Mouse (Mus musculus) forebrain, embryonic 10.5 days (tissue): ENCODE data around the gene Cacna1d. TPM values are rescaled to one million over a fixed set of nuclear protein-coding genes. Genes with fewer than 3 reads are reported as not detected.

ENCODE experiments used
- DNase-seq: peaks from one replicate; pipeline ENCODE4 v3.0.0-alpha.2; 2017; ENCODE audit warnings: low spot score; ENCODE audit errors: extremely low spot score
- H3K27ac ChIP-seq: fragments of 300-500 bp; sonication (generic); 2 replicates; pipeline ENCODE4 v1.5.1; 2016; ENCODE audit warnings: mild to moderate bottlenecking
- H3K27me3 ChIP-seq: fragments of 300-500 bp; sonication (generic); 2 replicates; pipeline ENCODE4 v1.6.1; 2016; ENCODE audit warnings: mild to moderate bottlenecking; ENCODE audit not compliant: poor library complexity, severe bottlenecking
- H3K36me3 ChIP-seq: fragments of 300-500 bp; sonication (generic); replicated peaks from 2 replicates; pipeline ENCODE4 v1.6.1; 2016; ENCODE audit warnings: mild to moderate bottlenecking, moderate library complexity
- H3K4me1 ChIP-seq: fragments of 300-500 bp; sonication (generic); 2 replicates; pipeline ENCODE4 v1.6.1; 2016
- H3K4me3 ChIP-seq: fragments of 300-500 bp; sonication (generic); 2 replicates; pipeline ENCODE4 v1.5.1; 2016; ENCODE audit warnings: mild to moderate bottlenecking, moderate library complexity
- H3K9me3 ChIP-seq: fragments of 300-500 bp; sonication (generic); 2 replicates; pipeline ENCODE4 v1.6.1; 2016; ENCODE audit warnings: mild to moderate bottlenecking, moderate library complexity
- WGBS: fragments of 180-500 bp; shearing (Covaris S2); methylation state at CpG from one replicate; pipeline ENCODE4 v1.1.7; 2016; 5-methylcytosine and 5-hydroxymethylcytosine counted together
- polyA plus RNA-seq: library from polyadenylated mRNA; unstranded; fragments of >200 nt; fragmentation: Nextera tagmentation; extraction: Ambion mirVana; gene quantifications from 2 replicates; pipeline ENCODE4 v1.2.1, GENCODE M21; 2016

Cacna1d gene
- polyA plus RNA-seq, 1 experiment from 2014 or later, result 1.3 TPM

GRCm38 (mm10) chr14:30358028-30358427 lies 133.2 kb downstream of the Cacna1d start:
- WGBS, result 70% methylated on average over 1 of the region's 1 CpGs
- no peak for DNase-seq
- no peak overlapping the region for H3K27ac ChIP-seq

GRCm38 (mm10) chr14:30356456-30356855 lies 134.8 kb downstream of the Cacna1d start:
- Histone ChIP-seq H3K27ac (no peak overlapping the region), H3K4me3 (no peak overlapping the region), H3K9me3 (no peaks in the 10 kb centered on the region), H3K36me3 (no peaks in the 10 kb centered on the region), H3K4me1 (peaks cover 34% of the 10 kb centered on the region), H3K27me3 (peaks cover 40% of the 10 kb centered on the region)
- 83% methylated on average over 3 of the region's 3 CpGs for WGBS
- no peak for DNase-seq

More at GRCm38 (mm10) chr14:30358028-30358427, 133.2 kb downstream of the Cacna1d start:
- Histone ChIP-seq H3K4me3 (no peak overlapping the region), H3K9me3 (no peaks in the 10 kb centered on the region), H3K27me3 (peaks cover 25% of the 10 kb centered on the region), H3K4me1 (peaks cover 23% of the 10 kb centered on the region), H3K36me3 (no peaks in the 10 kb centered on the region)

GRCm38 (mm10) chr14:30354761-30355160 lies 136.5 kb downstream of the Cacna1d start:
- Histone ChIP-seq H3K9me3 (no peaks in the 10 kb centered on the region), H3K36me3 (no peaks in the 10 kb centered on the region), H3K4me3 (no peak overlapping the region), H3K27ac (no peak overlapping the region), H3K4me1 (peaks cover 22% of the 10 kb centered on the region), H3K27me3 (peaks cover 55% of the 10 kb centered on the region)
- 44% methylated on average over 3 of the region's 3 CpGs for WGBS
- no peak for DNase-seq

GRCm38 (mm10) chr14:30354127-30354463 lies 137.2 kb downstream of the Cacna1d start:
- Histone ChIP-seq H3K27ac (peak overlapping the region; percentile 87), H3K36me3 (no peaks in the 10 kb centered on the region), H3K27me3 (peaks cover 61% of the 10 kb centered on the region), H3K9me3 (no peaks in the 10 kb centered on the region), H3K4me3 (peak overlapping the region; percentile 64), H3K4me1 (peaks cover 22% of the 10 kb centered on the region)
- WGBS, result 6% methylated on average over 8 of the region's 8 CpGs
- no peak for DNase-seq

GRCm38 (mm10) chr14:30353291-30354126 lies 137.7 kb downstream of the Cacna1d start:
- WGBS, result 4% methylated on average over 81 of the region's 114 CpGs
- peak; percentile 46 for DNase-seq
- peaks cover 66% of the 10 kb centered on the region for H3K27me3 ChIP-seq
- peak overlapping the region; percentile 64 for H3K4me3 ChIP-seq
- H3K27ac ChIP-seq, result peak overlapping the region; percentile 87
- H3K36me3 ChIP-seq, result no peaks in the 10 kb centered on the region
- peaks cover 22% of the 10 kb centered on the region for H3K4me1 ChIP-seq
- no peaks in the 10 kb centered on the region for H3K9me3 ChIP-seq

GRCm38 (mm10) chr14:30352951-30353270 lies 138.3 kb downstream of the Cacna1d start:
- no peak for DNase-seq
- under 1% methylated on average over 10 of the region's 10 CpGs for WGBS
- Histone ChIP-seq H3K9me3 (no peaks in the 10 kb centered on the region), H3K27ac (no peak overlapping the region), H3K4me1 (peaks cover 22% of the 10 kb centered on the region), H3K36me3 (no peaks in the 10 kb centered on the region), H3K4me3 (peak overlapping the region; percentile 64), H3K27me3 (peaks cover 72% of the 10 kb centered on the region)

- Histone ChIP-seq H3K27me3 (peaks cover 78% of the 10 kb centered on the region), H3K4me1 (peaks cover 19% of the 10 kb centered on the region)
These were observed 138.9 kb downstream of the Cacna1d start for GRCm38 (mm10) chr14:30352061-30352950.

GRCm38 (mm10) chr14:30350285-30350684 lies 141.0 kb downstream of the Cacna1d start:
- Histone ChIP-seq H3K27ac (no peak overlapping the region), H3K27me3 (peaks cover 71% of the 10 kb centered on the region), H3K4me3 (no peak overlapping the region), H3K4me1 (peaks cover 19% of the 10 kb centered on the region), H3K36me3 (no peaks in the 10 kb centered on the region), H3K9me3 (no peaks in the 10 kb centered on the region)
- WGBS, result 85% methylated on average over 6 of the region's 6 CpGs
- DNase-seq, result no peak

More at GRCm38 (mm10) chr14:30352061-30352950, 138.9 kb downstream of the Cacna1d start:
- WGBS, result under 1% methylated on average over 31 of the region's 31 CpGs
- DNase-seq, result peak; percentile 29
- no peak overlapping the region for H3K27ac ChIP-seq
- no peaks in the 10 kb centered on the region for H3K36me3 ChIP-seq
- peak overlapping the region; percentile 64 for H3K4me3 ChIP-seq
- H3K9me3 ChIP-seq, result no peaks in the 10 kb centered on the region

GRCm38 (mm10) chr14:30344948-30345865 lies 146.0 kb downstream of the Cacna1d start:
- Histone ChIP-seq H3K27me3 (peaks cover 25% of the 10 kb centered on the region), H3K4me3 (no peak overlapping the region), H3K4me1 (peaks cover 2% of the 10 kb centered on the region; the same call in 1 of the 2 replicates), H3K9me3 (no peaks in the 10 kb centered on the region), H3K36me3 (no peaks in the 10 kb centered on the region), H3K27ac (no peak overlapping the region)
- WGBS, result 93% methylated on average over 8 of the region's 8 CpGs
- DNase-seq, result no peak

GRCm38 (mm10) chr14:30343740-30344139 lies 147.5 kb downstream of the Cacna1d start:
- DNase-seq, result no peak
- H3K4me3 ChIP-seq, result no peak overlapping the region
- H3K27ac ChIP-seq, result no peak overlapping the region
- peaks cover 14% of the 10 kb centered on the region for H3K27me3 ChIP-seq
- H3K36me3 ChIP-seq, result no peaks in the 10 kb centered on the region
- peaks cover 6% of the 10 kb centered on the region; the same call in 1 of the 2 replicates for H3K4me1 ChIP-seq
- no peaks in the 10 kb centered on the region for H3K9me3 ChIP-seq
- 87% methylated on average over 7 of the region's 7 CpGs for WGBS

- DNase-seq, result no peak
- Histone ChIP-seq H3K27ac (no peak overlapping the region), H3K27me3 (no peaks in the 10 kb centered on the region), H3K9me3 (no peaks in the 10 kb centered on the region), H3K4me1 (peaks cover 9% of the 10 kb centered on the region), H3K36me3 (no peaks in the 10 kb centered on the region), H3K4me3 (no peak overlapping the region)
- 88% methylated on average over 12 of the region's 12 CpGs for WGBS
These were observed 149.2 kb downstream of the Cacna1d start for GRCm38 (mm10) chr14:30341825-30342590.
